Mouse (Mus musculus) neural tube, embryonic 14.5 days (tissue): ENCODE measurements around the gene Kif6. TPM values are rescaled to one million over a fixed set of nuclear protein-coding genes. Genes with fewer than 3 reads are reported as not detected.

Experiments used
- ATAC-seq: fragments of 200-750 bp; cut with Nextera tagmentation; 2 replicates; pipeline ENCODE4 v1.8.0; 2017; ENCODE audit warnings: low read depth, mild to moderate bottlenecking, moderate TSS enrichment, moderate library complexity
- H3K27ac ChIP-seq: fragments of 300-500 bp; sonication (generic); 2 replicates; pipeline ENCODE4 v1.5.1; 2014; ENCODE audit warnings: low read depth, mild to moderate bottlenecking, control low read depth, low read length, moderate library complexity, mixed read lengths
- H3K27me3 ChIP-seq: fragments of 300-500 bp; sonication (generic); 2 replicates; pipeline ENCODE4 v1.6.1; 2014; ENCODE audit warnings: low read length; ENCODE audit not compliant: control insufficient read depth, insufficient read depth
- H3K36me3 ChIP-seq: fragments of 300-500 bp; sonication (generic); 2 replicates; pipeline ENCODE4 v1.6.1; 2014; ENCODE audit warnings: low read length, mixed read lengths; ENCODE audit not compliant: control insufficient read depth, insufficient read depth
- H3K4me1 ChIP-seq: fragments of 300-500 bp; sonication (generic); 2 replicates; pipeline ENCODE4 v1.6.1; 2014; ENCODE audit warnings: low read length; ENCODE audit not compliant: control insufficient read depth, insufficient read depth
- H3K4me2 ChIP-seq: fragments of 300-500 bp; sonication (generic); 2 replicates; pipeline ENCODE4 v1.6.1; 2014; ENCODE audit warnings: mild to moderate bottlenecking, low read depth, low read length, control low read depth
- H3K4me3 ChIP-seq: fragments of 300-500 bp; sonication (generic); 2 replicates; pipeline ENCODE4 v1.5.1; 2014; ENCODE audit warnings: low read depth, low read length, control low read depth, mixed read lengths
- H3K9ac ChIP-seq: fragments of 300-500 bp; sonication (generic); replicated peaks from 2 replicates; pipeline ENCODE4 v1.6.1; 2014; ENCODE audit warnings: low read depth, mild to moderate bottlenecking, control low read depth, low read length, mixed read lengths
- H3K9me3 ChIP-seq: fragments of 300-500 bp; sonication (generic); 2 replicates; pipeline ENCODE4 v1.6.1; 2016; ENCODE audit warnings: low read length; ENCODE audit not compliant: control insufficient read depth
- WGBS: fragments of 180-500 bp; shearing (Covaris S2); extraction: QIAGEN DNeasy Blood & Tissue Kit; methylation state at CpG from one replicate; pipeline ENCODE4 v1.1.7; 2014; 5-methylcytosine and 5-hydroxymethylcytosine counted together
- polyA plus RNA-seq: library from polyadenylated mRNA; unstranded; fragments of >200 nt; fragmentation: Nextera tagmentation; extraction: Ambion mirVana; gene quantifications from 2 replicates; pipeline ENCODE4 v1.2.1, GENCODE M21; 2014

Kif6 gene
- polyA plus RNA-seq, 1 experiment from 2014 or later: 3.1 TPM

GRCm38 (mm10) chr17:49649394-49649793 is 34.5 kb downstream of the Kif6 start:
- Histone ChIP-seq H3K27me3 (no peaks in the 10 kb centered on the region), H3K9me3 (no peaks in the 10 kb centered on the region), H3K4me3 (no peak overlapping the region), H3K9ac (no peak overlapping the region), H3K36me3 (no peaks in the 10 kb centered on the region), H3K4me2 (no peak overlapping the region), H3K27ac (no peak overlapping the region), H3K4me1 (no peaks in the 10 kb centered on the region)
- 90% methylated on average over 7 of the region's 7 CpGs for WGBS
- no peak for ATAC-seq

- ATAC-seq: no peak
- Histone ChIP-seq H3K27me3 (no peaks in the 10 kb centered on the region), H3K27ac (no peak overlapping the region), H3K4me2 (no peak overlapping the region), H3K9me3 (no peaks in the 10 kb centered on the region), H3K4me3 (no peak overlapping the region), H3K36me3 (no peaks in the 10 kb centered on the region), H3K9ac (no peak overlapping the region), H3K4me1 (no peaks in the 10 kb centered on the region)
- WGBS: 85% methylated on average over 4 of the region's 4 CpGs
Measured at GRCm38 (mm10) chr17:49650366-49650765, 35.4 kb downstream of the Kif6 start.

GRCm38 (mm10) chr17:49652357-49652756 is 37.4 kb downstream of the Kif6 start:
- H3K27ac ChIP-seq: no peak overlapping the region
- peak; percentile 14; the same call in 1 of the 2 replicates for ATAC-seq
- no peaks in the 10 kb centered on the region for H3K4me1 ChIP-seq
- H3K9ac ChIP-seq: no peak overlapping the region
- 46% methylated on average over 3 of the region's 3 CpGs for WGBS
- no peaks in the 10 kb centered on the region for H3K27me3 ChIP-seq
- no peak overlapping the region for H3K4me3 ChIP-seq
- H3K9me3 ChIP-seq: no peaks in the 10 kb centered on the region
- no peak overlapping the region for H3K4me2 ChIP-seq
- no peaks in the 10 kb centered on the region for H3K36me3 ChIP-seq

GRCm38 (mm10) chr17:49652800-49653199 is 37.9 kb downstream of the Kif6 start:
- ATAC-seq: no peak
- Histone ChIP-seq H3K27ac (no peak overlapping the region), H3K9ac (no peak overlapping the region), H3K4me2 (no peak overlapping the region), H3K4me3 (no peak overlapping the region), H3K36me3 (no peaks in the 10 kb centered on the region), H3K27me3 (no peaks in the 10 kb centered on the region), H3K4me1 (no peaks in the 10 kb centered on the region), H3K9me3 (no peaks in the 10 kb centered on the region)
- 71% methylated on average over 5 of the region's 5 CpGs for WGBS

- no peaks in the 10 kb centered on the region for H3K36me3 ChIP-seq
- H3K9me3 ChIP-seq: no peaks in the 10 kb centered on the region
- no peaks in the 10 kb centered on the region for H3K27me3 ChIP-seq
- no peak overlapping the region for H3K4me2 ChIP-seq
- WGBS: 86% methylated on average over 6 of the region's 6 CpGs
- H3K4me1 ChIP-seq: no peaks in the 10 kb centered on the region
- no peak overlapping the region for H3K27ac ChIP-seq
- no peak overlapping the region for H3K9ac ChIP-seq
- H3K4me3 ChIP-seq: no peak overlapping the region
- no peak for ATAC-seq
Measured at GRCm38 (mm10) chr17:49661626-49662025, 46.7 kb downstream of the Kif6 start.

- ATAC-seq: no peak
- Histone ChIP-seq H3K4me2 (no peak overlapping the region), H3K9ac (no peak overlapping the region), H3K9me3 (no peaks in the 10 kb centered on the region), H3K4me1 (no peaks in the 10 kb centered on the region), H3K27me3 (no peaks in the 10 kb centered on the region), H3K27ac (no peak overlapping the region), H3K4me3 (no peak overlapping the region), H3K36me3 (no peaks in the 10 kb centered on the region)
- WGBS: 93% methylated on average over 5 of the region's 5 CpGs
Measured at GRCm38 (mm10) chr17:49666728-49667127, 51.8 kb downstream of the Kif6 start.

GRCm38 (mm10) chr17:49668296-49668695 is 53.4 kb downstream of the Kif6 start:
- 0 out of 2 replicates have a peak, but pooled peaks cover 3% of the 10 kb centered on the region for H3K4me1 ChIP-seq
- 91% methylated on average over 6 of the region's 6 CpGs for WGBS
- no peaks in the 10 kb centered on the region for H3K27me3 ChIP-seq
- ATAC-seq: no peak
- H3K9me3 ChIP-seq: no peaks in the 10 kb centered on the region
- no peak overlapping the region for H3K9ac ChIP-seq
- no peak overlapping the region for H3K4me3 ChIP-seq
- no peak overlapping the region for H3K4me2 ChIP-seq
- H3K36me3 ChIP-seq: no peaks in the 10 kb centered on the region
- H3K27ac ChIP-seq: no peak overlapping the region

- Histone ChIP-seq H3K36me3 (no peaks in the 10 kb centered on the region), H3K4me2 (no peak overlapping the region), H3K4me1 (0 out of 2 replicates have a peak, but pooled peaks cover 3% of the 10 kb centered on the region), H3K4me3 (no peak overlapping the region), H3K27ac (no peak overlapping the region), H3K27me3 (no peaks in the 10 kb centered on the region), H3K9me3 (no peaks in the 10 kb centered on the region), H3K9ac (no peak overlapping the region)
- peak; percentile 83; the same call in 1 of the 2 replicates for ATAC-seq
- 46% methylated on average over 6 of the region's 6 CpGs for WGBS
Measured at GRCm38 (mm10) chr17:49671921-49672339, 57.0 kb downstream of the Kif6 start.

GRCm38 (mm10) chr17:49672421-49672820 is 57.5 kb downstream of the Kif6 start:
- Histone ChIP-seq H3K4me1 (0 out of 2 replicates have a peak, but pooled peaks cover 3% of the 10 kb centered on the region), H3K9me3 (no peaks in the 10 kb centered on the region), H3K27me3 (no peaks in the 10 kb centered on the region), H3K4me3 (no peak overlapping the region), H3K4me2 (no peak overlapping the region), H3K27ac (no peak overlapping the region), H3K9ac (no peak overlapping the region), H3K36me3 (no peaks in the 10 kb centered on the region)
- ATAC-seq: peak; percentile 11
- WGBS: 83% methylated on average over 5 of the region's 5 CpGs
